In genomic region chr1:52306892-52307291, GRCm38 (mm10) we compare ENCODE assay signal across 8 mouse cellular contexts.
DNase-seq lines count a peak whose midpoint lies in the region; ATAC-seq and TF ChIP-seq lines count a peak whose summit lies in the region.

No protein-coding gene starts in this region.

- peak; percentile 61 for ATAC-seq in forebrain, embryonic 15.5 days (replicated peaks)
- no peak; the same call in 1 of the 2 replicates for ATAC-seq in limb, embryonic 11.5 days (ENCODE audit: insufficient number of reproducible peaks, low FRiP score, low TSS enrichment, low read depth)
- no peak for ATAC-seq in stomach, postnatal 0 days (ENCODE audit: low FRiP score, low TSS enrichment)

- no peak overlapping the region for H3K4me2 ChIP-seq in forebrain, embryonic 15.5 days (replicated peaks)
- no peak overlapping the region for H3K4me2 ChIP-seq in limb, embryonic 11.5 days (ENCODE audit: low read depth, severe bottlenecking)
- no peak overlapping the region for H3K4me2 ChIP-seq in stomach, postnatal 0 days (replicated peaks; ENCODE audit: low read depth)

- H3K4me3 ChIP-seq in forebrain, embryonic 15.5 days = no peak overlapping the region
- H3K4me3 ChIP-seq in limb, embryonic 11.5 days (ENCODE audit: low read depth, low read length) = no peak overlapping the region
- no peak overlapping the region for H3K4me3 ChIP-seq in stomach, postnatal 0 days (ENCODE audit: low read depth, low read length)

- H3K9me3 ChIP-seq in forebrain, embryonic 15.5 days = no peaks in the 10 kb centered on the region
- no peaks in the 10 kb centered on the region for H3K9me3 ChIP-seq in limb, embryonic 11.5 days (ENCODE audit: control insufficient read depth, low read length)
- H3K9me3 ChIP-seq in stomach, postnatal 0 days (ENCODE audit: control insufficient read depth, low read length) = no peaks in the 10 kb centered on the region

- intact Hi-C loops in left cerebral cortex, postnatal 4 days (cut with DNase I) = loop anchor here (10.0 kb wide), 1 partner anchor 438 kb away; no protein-coding TSS in a partner anchor
- intact Hi-C loops in left cerebral cortex, postnatal 36 days (cut with DNase I) = no loop called here

- peaks cover 17% of the 10 kb centered on the region for H3K4me1 ChIP-seq in forebrain, embryonic 15.5 days
- peaks cover 6% of the 10 kb centered on the region; the same call in 1 of the 2 replicates for H3K4me1 ChIP-seq in limb, embryonic 11.5 days (ENCODE audit: control insufficient read depth, insufficient read depth, low read length)
- no peaks in the 10 kb centered on the region for H3K4me1 ChIP-seq in stomach, postnatal 0 days (replicated peaks; ENCODE audit: control insufficient read depth, insufficient read depth)

- TF ChIP-seq CTCF in stomach, postnatal 0 days (IDR thresholded peaks at IDR 0.05; ENCODE audit: low read depth) = peak; percentile 52

- H3K27me3 ChIP-seq in forebrain, embryonic 15.5 days = no peaks in the 10 kb centered on the region
- no peaks in the 10 kb centered on the region for H3K27me3 ChIP-seq in limb, embryonic 11.5 days (ENCODE audit: control insufficient read depth, insufficient read depth, low read length)
- H3K27me3 ChIP-seq in stomach, postnatal 0 days (ENCODE audit: control insufficient read depth, insufficient read depth, low read length) = no peaks in the 10 kb centered on the region

- DNase-seq in adrenal gland, postnatal 10 days = peak; percentile 15
- no peak for DNase-seq in adrenal gland, postnatal 4 days (ENCODE audit: low spot score in 2 of 2)
- peak; percentile 17 for DNase-seq in left cerebral cortex, postnatal 4 days
- no peak for DNase-seq in left cerebral cortex, postnatal 36 days (ENCODE audit: low spot score in 2 of 2)
- DNase-seq in adipocyte (ENCODE audit: low spot score) = peak; percentile 14
- DNase-seq in limb, embryonic 11.5 days (ENCODE audit: low spot score) = peak; percentile 83
- peak; percentile 28 for DNase-seq in stomach, postnatal 0 days (ENCODE audit: low spot score)

- no peak overlapping the region for H3K9ac ChIP-seq in forebrain, embryonic 15.5 days (replicated peaks)
- no peak overlapping the region for H3K9ac ChIP-seq in limb, embryonic 11.5 days (ENCODE audit: low read length)
- H3K9ac ChIP-seq in stomach, postnatal 0 days (ENCODE audit: low read length) = no peak overlapping the region

- no peak for TF ChIP-seq EP300 in stomach, postnatal 0 days (optimal IDR thresholded peaks at IDR 0.05)

- 10% methylated on average over 6 of the region's 6 CpGs for WGBS in forebrain, embryonic 15.5 days
- WGBS in limb, embryonic 11.5 days = 22% methylated on average over 6 of the region's 6 CpGs
- 67% methylated on average over 6 of the region's 6 CpGs for WGBS in stomach, postnatal 0 days

- H3K27ac ChIP-seq in forebrain, embryonic 15.5 days (replicated peaks) = peak overlapping the region; percentile 65
- no peak overlapping the region for H3K27ac ChIP-seq in limb, embryonic 11.5 days (replicated peaks; ENCODE audit: low read depth, low read length)
- H3K27ac ChIP-seq in stomach, postnatal 0 days (replicated peaks) = no peak overlapping the region

- no peaks in the 10 kb centered on the region for H3K36me3 ChIP-seq in forebrain, embryonic 15.5 days
- H3K36me3 ChIP-seq in limb, embryonic 11.5 days (ENCODE audit: control insufficient read depth, insufficient read depth, low read length) = no peaks in the 10 kb centered on the region
- no peaks in the 10 kb centered on the region for H3K36me3 ChIP-seq in stomach, postnatal 0 days (ENCODE audit: control insufficient read depth, insufficient read depth, low read length)

Comparison
In these comparisons a context has a peak if more than half of its experiments do, and no peak if none do; other contexts are left out.
1. DNase-seq: peak in adrenal gland, postnatal 10 days (single experiment), left cerebral cortex, postnatal 4 days (single experiment), adipocyte (single experiment), limb, embryonic 11.5 days (single experiment) and stomach, postnatal 0 days (single experiment); none in adrenal gland, postnatal 4 days (0 of 2) and left cerebral cortex, postnatal 36 days (0 of 2).